In genomic region chr11:104233574-104234206, GRCm38 (mm10) we compare ENCODE assay signal across 9 mouse cellular contexts. TPM values are rescaled to one million over a fixed set of nuclear protein-coding genes. Genes with fewer than 3 reads are reported as not detected.
DNase-seq lines count a peak whose midpoint lies in the region; ATAC-seq lines count a peak whose summit lies in the region.
"Had no signal": no experiment of that assay in that cellular context is flagged by ENCODE, and none has a peak within 500 bp of the region (broad histone marks: within the 10 kb centered on the region; RNA-seq: fewer than 3 reads in every experiment).

No protein-coding gene starts in this region.

- peak overlapping the region; percentile 98 for H3K27ac ChIP-seq in hindbrain, embryonic 15.5 days (replicated peaks)
- peak overlapping the region; percentile 99 for H3K27ac ChIP-seq in neural tube, embryonic 13.5 days (replicated peaks)

- DNase-seq in right cerebral cortex, postnatal 14 days = peak; percentile 26
- no peak for DNase-seq in right cerebral cortex, adult 18-20 months
- DNase-seq in embryo, embryonic 9.5 days (ENCODE audit: extremely low spot score) = peak; percentile 20
- DNase-seq in layer of hippocampus, adult 18-20 months (ENCODE audit: low spot score in 2 of 2) = no peak
- DNase-seq in urinary bladder, postnatal 4 days (ENCODE audit: low spot score in 2 of 2) = no peak

- H3K36me3 ChIP-seq in hindbrain, embryonic 15.5 days = no peaks in the 10 kb centered on the region
- no peaks in the 10 kb centered on the region for H3K36me3 ChIP-seq in neural tube, embryonic 13.5 days

- WGBS in hindbrain, embryonic 15.5 days = under 1% methylated on average over 30 of the region's 30 CpGs
- WGBS in neural tube, embryonic 13.5 days = 3% methylated on average over 30 of the region's 30 CpGs

- peak overlapping the region; percentile 60 for H3K4me2 ChIP-seq in hindbrain, embryonic 15.5 days
- peak overlapping the region; percentile 79 for H3K4me2 ChIP-seq in neural tube, embryonic 13.5 days

- peak overlapping the region; percentile 93 for H3K9ac ChIP-seq in hindbrain, embryonic 15.5 days
- peak overlapping the region; percentile 95 for H3K9ac ChIP-seq in neural tube, embryonic 13.5 days

- no peaks in the 10 kb centered on the region for H3K27me3 ChIP-seq in hindbrain, embryonic 15.5 days
- peaks cover 31% of the 10 kb centered on the region for H3K27me3 ChIP-seq in neural tube, embryonic 13.5 days

- peaks cover 58% of the 10 kb centered on the region for H3K4me1 ChIP-seq in hindbrain, embryonic 15.5 days (replicated peaks)
- peaks cover 64% of the 10 kb centered on the region for H3K4me1 ChIP-seq in neural tube, embryonic 13.5 days (replicated peaks)

- H3K9me3 ChIP-seq in hindbrain, embryonic 15.5 days = no peaks in the 10 kb centered on the region
- H3K9me3 ChIP-seq in neural tube, embryonic 13.5 days = no peaks in the 10 kb centered on the region

- no peak for ATAC-seq in hindbrain, embryonic 15.5 days (ENCODE audit: low FRiP score, low read depth)
- no peak for ATAC-seq in neural tube, embryonic 13.5 days (ENCODE audit: low read depth)

- H3K4me3 ChIP-seq in hindbrain, embryonic 15.5 days = peak overlapping the region; percentile 78
- H3K4me3 ChIP-seq in neural tube, embryonic 13.5 days = peak overlapping the region; percentile 81

RNA-seq across cellular contexts. Expression of gene Mapt, which starts 2.5 kb away (rescaled TPM):
- 936 and 1,059 TPM in 2 replicates for polyA plus RNA-seq in hindbrain, embryonic 15.5 days (2015; fragmentation: Nextera tagmentation; extraction: Ambion mirVana)
- 665 and 688 TPM in 2 replicates for polyA plus RNA-seq in neural tube, embryonic 13.5 days (2015; fragmentation: Nextera tagmentation; extraction: Ambion mirVana)
- 100 to 1,000 TPM; 329 to 337 TPM for total RNA-seq in layer of hippocampus, adult 18-20 months (2021)

RNA-seq across cellular contexts. Expression of gene Sppl2c, which starts 47.6 kb away (rescaled TPM):
- polyA plus RNA-seq in hindbrain, embryonic 15.5 days (2015; fragmentation: Nextera tagmentation; extraction: Ambion mirVana) = not detected in 2 replicates
- not detected in 2 replicates for polyA plus RNA-seq in neural tube, embryonic 13.5 days (2015; fragmentation: Nextera tagmentation; extraction: Ambion mirVana)
- not detected for total RNA-seq in layer of hippocampus, adult 18-20 months (2021)
- total RNA-seq: left cerebral cortex, postnatal 25 days had no signal
- polyA plus RNA-seq: spleen, adult 2 months had no signal

Comparison
In these comparisons a context has a peak if more than half of its experiments do, and no peak if none do; other contexts are left out.
1. DNase-seq: peak in right cerebral cortex, postnatal 14 days (single experiment) and embryo, embryonic 9.5 days (single experiment); none in right cerebral cortex, adult 18-20 months (single experiment), layer of hippocampus, adult 18-20 months (0 of 2) and urinary bladder, postnatal 4 days (0 of 2).